Mouse (Mus musculus): ENCODE results near the gene Olah.

Olah gene

DNA sequence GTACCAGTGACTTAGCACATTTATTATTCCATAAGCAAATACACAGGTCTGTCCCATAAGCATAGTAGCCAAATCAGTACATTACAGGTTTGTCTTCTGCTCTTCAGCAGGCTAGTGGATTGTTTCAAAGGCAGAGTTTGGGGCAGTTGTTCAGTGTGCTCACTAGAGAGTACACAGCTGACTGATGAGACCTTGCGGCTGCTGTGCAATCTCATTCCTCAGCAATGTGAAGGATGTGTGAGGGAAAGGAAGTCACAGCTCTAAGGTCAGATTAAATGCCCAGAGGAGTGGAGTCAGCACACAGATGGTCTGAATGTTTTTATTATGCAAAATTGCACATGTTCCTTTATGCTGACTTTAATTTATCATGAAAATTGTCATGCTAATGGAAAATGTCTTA lies 70.5 kb downstream of the Olah start:
- no peak for TF ChIP-seq GATA4 (IDR thresholded peaks at IDR 0.05; ENCODE audit: insufficient replicate concordance, low read length)

DNA sequence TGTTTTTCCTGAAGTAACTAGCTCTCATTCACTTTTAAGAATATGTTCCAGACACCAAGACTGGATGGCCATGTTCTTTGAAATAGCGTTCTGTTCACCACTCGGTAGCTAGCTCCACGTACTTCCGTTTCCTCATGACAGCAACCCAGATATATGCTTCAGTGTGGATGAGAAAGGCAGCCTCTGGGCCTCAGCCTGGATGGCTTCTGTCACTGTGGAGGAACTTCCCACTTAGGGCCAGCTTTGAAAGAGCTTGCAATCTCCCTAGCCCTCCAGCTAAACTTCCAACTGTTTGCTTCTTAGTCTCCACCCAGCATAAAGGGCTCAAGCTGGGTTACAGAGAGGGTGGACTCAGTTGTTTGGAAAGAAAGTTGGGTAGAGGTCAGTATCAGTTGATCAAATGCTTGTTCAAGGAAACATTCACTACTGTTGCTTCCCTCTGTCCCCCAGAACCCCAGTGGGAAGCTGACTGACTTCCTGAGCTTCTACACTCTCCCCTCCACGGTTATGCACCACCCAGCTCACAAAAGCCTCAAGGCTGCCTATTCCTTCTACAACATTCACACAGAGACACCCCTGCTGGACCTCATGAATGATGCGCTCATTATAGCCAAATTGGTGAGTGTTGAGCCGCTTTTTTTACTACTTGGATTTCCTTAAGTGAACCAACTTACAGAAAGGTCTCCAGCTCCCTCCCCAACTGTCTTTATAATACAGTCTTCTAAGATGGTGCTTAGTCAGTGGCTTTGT lies 72.5 kb downstream of the Olah start:
- no peak for TF ChIP-seq GATA4 (IDR thresholded peaks at IDR 0.05; ENCODE audit: insufficient replicate concordance, low read length)

DNA sequence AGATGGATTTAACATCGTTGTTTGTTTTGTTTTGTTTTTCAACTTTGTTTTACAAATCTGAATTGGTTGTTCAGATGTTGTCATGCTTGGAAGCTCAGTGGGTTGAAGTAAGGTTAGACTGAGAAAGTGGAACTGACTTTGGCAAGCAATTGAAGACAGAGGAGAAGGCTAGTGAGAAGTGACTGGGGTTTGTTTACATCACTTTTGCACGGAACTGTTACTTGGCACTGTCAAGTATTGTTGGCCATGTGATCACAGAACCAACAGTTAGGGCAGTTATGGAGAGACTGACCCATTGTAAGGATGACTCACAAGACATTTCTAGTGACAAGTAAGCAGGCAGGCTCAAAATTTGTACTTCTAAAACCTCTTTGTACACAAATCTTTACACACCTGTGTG lies 73.9 kb downstream of the Olah start:
- no peak for TF ChIP-seq GATA4 (IDR thresholded peaks at IDR 0.05; ENCODE audit: insufficient replicate concordance, low read length)

DNA sequence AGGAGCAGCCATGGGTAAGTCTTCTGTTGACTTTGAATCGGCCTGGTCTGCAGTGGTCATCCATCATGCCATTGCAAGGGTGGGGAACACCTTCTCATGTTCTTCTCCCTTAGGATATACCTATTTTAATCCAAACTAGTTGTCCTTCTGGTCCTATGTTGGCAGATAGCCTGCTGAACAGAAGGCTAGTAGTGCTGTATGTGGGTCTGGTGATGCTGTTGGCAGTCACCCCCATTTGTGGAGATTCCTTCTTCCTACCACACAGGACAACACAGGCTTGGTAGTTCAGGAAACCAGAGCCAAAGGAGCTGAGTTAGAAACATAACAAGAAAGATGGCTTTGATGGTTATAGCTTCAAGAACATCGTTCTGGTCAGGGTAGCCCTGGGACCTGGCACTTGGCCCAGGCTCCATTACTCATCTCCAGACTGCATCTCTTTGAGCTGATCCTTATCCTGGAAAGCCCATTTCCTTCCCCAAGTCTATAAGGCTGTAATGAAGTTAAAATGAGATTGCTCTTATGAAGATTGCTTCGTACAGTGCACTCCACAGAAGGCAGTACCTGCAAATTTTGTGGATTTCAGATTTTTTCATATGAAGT lies 91.5 kb downstream of the Olah start:
- TF ChIP-seq GATA4 (IDR thresholded peaks at IDR 0.05; ENCODE audit: insufficient replicate concordance, low read length): no peak

DNA sequence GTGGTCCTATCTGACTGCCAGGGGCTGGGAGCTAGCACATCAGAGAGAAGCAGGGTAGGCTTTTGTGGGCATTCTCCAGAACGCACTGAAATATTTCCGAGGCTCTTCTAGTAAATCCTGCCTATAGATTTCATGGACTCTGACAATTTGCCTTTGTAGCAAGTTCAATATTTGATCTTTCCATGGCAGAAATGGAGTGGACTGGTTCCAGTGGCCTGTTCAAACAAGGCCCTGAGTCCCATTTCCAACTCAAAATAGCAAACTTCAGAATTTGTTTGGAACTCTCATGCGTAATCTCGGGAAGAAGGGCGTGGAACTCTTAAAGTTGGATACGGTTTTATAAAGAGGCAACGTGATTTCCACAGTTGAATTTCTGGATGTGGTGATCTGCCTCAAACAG lies 101.2 kb downstream of the Olah start:
- TF ChIP-seq GATA4 (IDR thresholded peaks at IDR 0.05; ENCODE audit: insufficient replicate concordance, low read length): no peak

DNA sequence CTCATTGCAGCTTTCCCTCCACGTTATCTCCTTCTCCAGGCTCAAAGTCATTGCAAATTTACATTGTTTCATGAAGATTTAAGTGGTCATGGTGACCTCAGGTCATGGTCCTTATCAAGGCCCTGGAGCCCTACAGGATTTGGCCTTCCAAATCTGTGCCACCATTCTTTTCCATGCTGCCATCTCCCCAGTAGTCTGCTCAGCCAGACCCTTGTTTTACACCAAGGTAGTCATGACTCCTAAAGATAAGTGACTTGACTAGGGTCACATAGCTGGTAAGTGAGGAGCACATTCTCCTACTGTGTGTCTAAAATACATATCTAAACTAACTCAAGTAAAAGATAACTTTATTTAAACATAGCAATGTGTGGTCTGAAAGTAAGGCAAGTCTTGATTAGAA lies 104.8 kb downstream of the Olah start:
- no peak for TF ChIP-seq GATA4 (IDR thresholded peaks at IDR 0.05; ENCODE audit: insufficient replicate concordance, low read length)

Measured in liver, adult (tissue).